Mouse (Mus musculus): Measurements from ENCODE around the gene Pde1c. TPM values are rescaled to one million over a fixed set of nuclear protein-coding genes. Genes with fewer than 3 reads are reported as not detected.

Gene Pde1c
- polyA plus RNA-seq, 1 experiment from 2014 or later = 1.6 TPM

- 78% methylated on average over 2 of the region's 2 CpGs for WGBS (ENCODE audit: missing documents)
- no peaks in the 10 kb centered on the region for H3K36me3 ChIP-seq (ENCODE audit: inconsistent target)
- no peak overlapping the region for H3K4me3 ChIP-seq (ENCODE audit: inconsistent target)
These were observed 392.4 kb downstream of the Pde1c start for GRCm38 (mm10) chr6:56176485-56176884.

GRCm38 (mm10) chr6:56172172-56172571 lies 396.7 kb downstream of the Pde1c start:
- Histone ChIP-seq H3K27ac (no peak overlapping the region), H3K36me3 (ENCODE audit: inconsistent target) (no peaks in the 10 kb centered on the region), H3K4me3 (ENCODE audit: inconsistent target) (no peak overlapping the region), H3K79me2 (ENCODE audit: inconsistent target) (no peaks in the 10 kb centered on the region)
- 88% methylated on average over 2 of the region's 2 CpGs for WGBS (ENCODE audit: missing documents)

More at GRCm38 (mm10) chr6:56176485-56176884, 392.4 kb downstream of the Pde1c start:
- Histone ChIP-seq H3K79me2 (ENCODE audit: inconsistent target) (no peaks in the 10 kb centered on the region), H3K27ac (no peak overlapping the region)

GRCm38 (mm10) chr6:56168736-56169135 lies 400.2 kb downstream of the Pde1c start:
- Histone ChIP-seq H3K27ac (no peak overlapping the region), H3K4me3 (ENCODE audit: inconsistent target) (no peak overlapping the region), H3K36me3 (ENCODE audit: inconsistent target) (no peaks in the 10 kb centered on the region), H3K79me2 (ENCODE audit: inconsistent target) (no peaks in the 10 kb centered on the region)
- WGBS (ENCODE audit: missing documents) = 58% methylated on average over 2 of the region's 2 CpGs

- H3K27ac ChIP-seq = no peak overlapping the region
- no peaks in the 10 kb centered on the region for H3K79me2 ChIP-seq (ENCODE audit: inconsistent target)
- WGBS (ENCODE audit: missing documents) = 9% methylated on average over 1 of the region's 1 CpGs
- H3K4me3 ChIP-seq (ENCODE audit: inconsistent target) = no peak overlapping the region
- no peaks in the 10 kb centered on the region for H3K36me3 ChIP-seq (ENCODE audit: inconsistent target)
These were observed 410.7 kb downstream of the Pde1c start for GRCm38 (mm10) chr6:56158217-56158616.

- Histone ChIP-seq H3K4me3 (ENCODE audit: inconsistent target) (no peak overlapping the region), H3K79me2 (ENCODE audit: inconsistent target) (no peaks in the 10 kb centered on the region), H3K27ac (no peak overlapping the region), H3K36me3 (ENCODE audit: inconsistent target) (no peaks in the 10 kb centered on the region)
- WGBS (ENCODE audit: missing documents) = 100% methylated on average over 3 of the region's 3 CpGs
These were observed 412.1 kb downstream of the Pde1c start for GRCm38 (mm10) chr6:56156836-56157235.

- WGBS (ENCODE audit: missing documents) = 81% methylated on average over 3 of the region's 3 CpGs
- Histone ChIP-seq H3K79me2 (ENCODE audit: inconsistent target) (no peaks in the 10 kb centered on the region), H3K4me3 (ENCODE audit: inconsistent target) (no peak overlapping the region), H3K27ac (no peak overlapping the region), H3K36me3 (ENCODE audit: inconsistent target) (no peaks in the 10 kb centered on the region)
These were observed 438.3 kb downstream of the Pde1c start for GRCm38 (mm10) chr6:56130493-56131159.

- 95% methylated on average over 2 of the region's 2 CpGs for WGBS (ENCODE audit: missing documents)
- Histone ChIP-seq H3K27ac (no peak overlapping the region), H3K79me2 (ENCODE audit: inconsistent target) (no peaks in the 10 kb centered on the region), H3K36me3 (ENCODE audit: inconsistent target) (no peaks in the 10 kb centered on the region), H3K4me3 (ENCODE audit: inconsistent target) (no peak overlapping the region)
These were observed 469.3 kb downstream of the Pde1c start for GRCm38 (mm10) chr6:56099520-56100101.

GRCm38 (mm10) chr6:56098427-56098826 lies 470.5 kb downstream of the Pde1c start:
- Histone ChIP-seq H3K79me2 (ENCODE audit: inconsistent target) (no peaks in the 10 kb centered on the region), H3K4me3 (ENCODE audit: inconsistent target) (no peak overlapping the region), H3K27ac (no peak overlapping the region), H3K36me3 (ENCODE audit: inconsistent target) (no peaks in the 10 kb centered on the region)
- WGBS (ENCODE audit: missing documents) = 95% methylated on average over 5 of the region's 5 CpGs

GRCm38 (mm10) chr6:56076378-56076805 lies 492.5 kb downstream of the Pde1c start:
- H3K36me3 ChIP-seq (ENCODE audit: inconsistent target) = no peaks in the 10 kb centered on the region
- H3K79me2 ChIP-seq (ENCODE audit: inconsistent target) = no peaks in the 10 kb centered on the region
- no peak overlapping the region for H3K27ac ChIP-seq
- 88% methylated on average over 4 of the region's 4 CpGs for WGBS (ENCODE audit: missing documents)
- H3K4me3 ChIP-seq (ENCODE audit: inconsistent target) = no peak overlapping the region

GRCm38 (mm10) chr6:56068516-56068915 lies 500.4 kb downstream of the Pde1c start:
- Histone ChIP-seq H3K79me2 (ENCODE audit: inconsistent target) (no peaks in the 10 kb centered on the region), H3K4me3 (ENCODE audit: inconsistent target) (no peak overlapping the region), H3K36me3 (ENCODE audit: inconsistent target) (no peaks in the 10 kb centered on the region), H3K27ac (no peak overlapping the region)

GRCm38 (mm10) chr6:56066632-56067282 lies 502.1 kb downstream of the Pde1c start:
- Histone ChIP-seq H3K36me3 (ENCODE audit: inconsistent target) (no peaks in the 10 kb centered on the region), H3K4me3 (ENCODE audit: inconsistent target) (no peak overlapping the region), H3K79me2 (ENCODE audit: inconsistent target) (no peaks in the 10 kb centered on the region), H3K27ac (no peak overlapping the region)
- WGBS (ENCODE audit: missing documents) = 53% methylated on average over 4 of the region's 5 CpGs

- Histone ChIP-seq H3K79me2 (ENCODE audit: inconsistent target) (no peaks in the 10 kb centered on the region), H3K27ac (no peak overlapping the region), H3K36me3 (ENCODE audit: inconsistent target) (no peaks in the 10 kb centered on the region), H3K4me3 (ENCODE audit: inconsistent target) (no peak overlapping the region)
These were observed 505.2 kb downstream of the Pde1c start for GRCm38 (mm10) chr6:56063736-56064135.

GRCm38 (mm10) chr6:56049104-56049503 lies 519.8 kb downstream of the Pde1c start:
- Histone ChIP-seq H3K4me3 (ENCODE audit: inconsistent target) (no peak overlapping the region), H3K36me3 (ENCODE audit: inconsistent target) (no peaks in the 10 kb centered on the region), H3K27ac (no peak overlapping the region), H3K79me2 (ENCODE audit: inconsistent target) (no peaks in the 10 kb centered on the region)
- WGBS (ENCODE audit: missing documents) = 27% methylated on average over 4 of the region's 4 CpGs

- Histone ChIP-seq H3K36me3 (ENCODE audit: inconsistent target) (no peaks in the 10 kb centered on the region), H3K27ac (no peak overlapping the region), H3K4me3 (ENCODE audit: inconsistent target) (no peak overlapping the region), H3K79me2 (ENCODE audit: inconsistent target) (no peaks in the 10 kb centered on the region)
- WGBS (ENCODE audit: missing documents) = 91% methylated on average over 3 of the region's 3 CpGs
These were observed 520.3 kb downstream of the Pde1c start for GRCm38 (mm10) chr6:56048580-56048979.

- no peaks in the 10 kb centered on the region for H3K79me2 ChIP-seq (ENCODE audit: inconsistent target)
- H3K36me3 ChIP-seq (ENCODE audit: inconsistent target) = no peaks in the 10 kb centered on the region
- no peak overlapping the region for H3K4me3 ChIP-seq (ENCODE audit: inconsistent target)
- 60% methylated on average over 1 of the region's 1 CpGs for WGBS (ENCODE audit: missing documents)
- H3K27ac ChIP-seq = no peak overlapping the region
These were observed 524.2 kb downstream of the Pde1c start for GRCm38 (mm10) chr6:56044716-56045115.
